Mouse (Mus musculus): ENCODE measurements at regions not wholly inside any gene's neighbourhood (a gene's known extent, or its start where the extent isn't known, plus 50 kb on each side); places are given as distances from the start of the nearest gene placed in this dataset.
A peak's percentile ranks its signal among the peaks of the same experiment; 100 is the strongest.

- in situ Hi-C loops (cut with MboI; ENCODE audit: low sequenced_read_pairs in 2 of 2, unreplicated experiment in 2 of 2), result no loop called here
- no peaks in the 10 kb centered on the region for H3K9me3 ChIP-seq (ENCODE audit: control insufficient read depth, insufficient read depth, low read depth, low read length)
- TF ChIP-seq MAFK (IDR thresholded peaks at IDR 0.05; ENCODE audit: insufficient read depth, low read depth, low read length) (no peak), HCFC1 (IDR thresholded peaks at IDR 0.05; ENCODE audit: borderline replicate concordance, insufficient read depth, low read length) (no peak), CHD2 (IDR thresholded peaks at IDR 0.05; ENCODE audit: low read depth, low read length) (no peak), ZC3H11A (IDR thresholded peaks at IDR 0.05; ENCODE audit: borderline replicate concordance, low read depth, low read length) (peak; percentile 28; the same call in 1 of the 2 replicates), ZNF384 (IDR thresholded peaks at IDR 0.05; ENCODE audit: low read depth, low read length) (no peak)
- H3K4me3 ChIP-seq (ENCODE audit: insufficient read depth in 1 of 2, low read depth in 1 of 2, low read length in 2 of 2, poor library complexity in 1 of 2, severe bottlenecking in 1 of 2), result no peak overlapping the region
- no peak overlapping the region for H3K27ac ChIP-seq (ENCODE audit: insufficient read depth, low read depth, low read length, poor library complexity, severe bottlenecking)
- no peaks in the 10 kb centered on the region for H3K36me3 ChIP-seq (ENCODE audit: control insufficient read depth, insufficient read depth, low read length, poor library complexity, severe bottlenecking)
- no peaks in the 10 kb centered on the region for H3K4me1 ChIP-seq (ENCODE audit: control insufficient read depth in 2 of 2, insufficient read depth in 2 of 2, low read length in 2 of 2, poor library complexity in 1 of 2)
- H3K9ac ChIP-seq (ENCODE audit: insufficient read depth, low read depth, low read length, poor library complexity, severe bottlenecking), result no peak overlapping the region
- no peak for DNase-seq (ENCODE audit: low read depth, low spot score)
Measured at GRCm38 (mm10) chr6:24037919-24038318, 68.1 kb upstream of the Tas2r118 start.

- TF ChIP-seq CHD2 (IDR thresholded peaks at IDR 0.05; ENCODE audit: low read depth, low read length), result no peak
- no peak for TF ChIP-seq ZC3H11A (IDR thresholded peaks at IDR 0.05; ENCODE audit: borderline replicate concordance, low read depth, low read length)
- no peak for TF ChIP-seq ZNF384 (IDR thresholded peaks at IDR 0.05; ENCODE audit: low read depth, low read length)
- no peak for TF ChIP-seq MAFK (IDR thresholded peaks at IDR 0.05; ENCODE audit: insufficient read depth, low read depth, low read length)
- TF ChIP-seq HCFC1 (IDR thresholded peaks at IDR 0.05; ENCODE audit: borderline replicate concordance, insufficient read depth, low read length), result no peak
- Histone ChIP-seq H3K9me3 (ENCODE audit: control insufficient read depth, insufficient read depth, low read depth, low read length) (no peaks in the 10 kb centered on the region), H3K27ac (ENCODE audit: insufficient read depth, low read depth, low read length, poor library complexity, severe bottlenecking) (no peak overlapping the region), H3K9ac (ENCODE audit: insufficient read depth, low read depth, low read length, poor library complexity, severe bottlenecking) (no peak overlapping the region), H3K4me1 (ENCODE audit: control insufficient read depth in 2 of 2, insufficient read depth in 2 of 2, low read length in 2 of 2, poor library complexity in 1 of 2) (no peaks in the 10 kb centered on the region), H3K4me3 (ENCODE audit: insufficient read depth in 1 of 2, low read depth in 1 of 2, low read length in 2 of 2, poor library complexity in 1 of 2, severe bottlenecking in 1 of 2) (no peak overlapping the region), H3K36me3 (ENCODE audit: control insufficient read depth, insufficient read depth, low read length, poor library complexity, severe bottlenecking) (no peaks in the 10 kb centered on the region)
- no peak for DNase-seq (ENCODE audit: low read depth, low spot score)
- in situ Hi-C loops (cut with MboI; ENCODE audit: low sequenced_read_pairs in 2 of 2, unreplicated experiment in 2 of 2), result no loop called here
Measured at GRCm38 (mm10) chr6:24026352-24026751, 56.5 kb upstream of the Tas2r118 start.

- H3K36me3 ChIP-seq (ENCODE audit: control insufficient read depth, insufficient read depth, low read length, poor library complexity, severe bottlenecking), result no peaks in the 10 kb centered on the region
- H3K9me3 ChIP-seq (ENCODE audit: control insufficient read depth, insufficient read depth, low read depth, low read length), result no peaks in the 10 kb centered on the region
- no peak overlapping the region for H3K27ac ChIP-seq (ENCODE audit: insufficient read depth, low read depth, low read length, poor library complexity, severe bottlenecking)
- no peaks in the 10 kb centered on the region for H3K4me1 ChIP-seq (ENCODE audit: control insufficient read depth in 2 of 2, insufficient read depth in 2 of 2, low read length in 2 of 2, poor library complexity in 1 of 2)
- TF ChIP-seq ZNF384 (IDR thresholded peaks at IDR 0.05; ENCODE audit: low read depth, low read length), result no peak
- in situ Hi-C loops (cut with MboI; ENCODE audit: low sequenced_read_pairs in 2 of 2, unreplicated experiment in 2 of 2), result no loop called here
- no peak for DNase-seq (ENCODE audit: low read depth, low spot score)
- H3K4me3 ChIP-seq (ENCODE audit: insufficient read depth in 1 of 2, low read depth in 1 of 2, low read length in 2 of 2, poor library complexity in 1 of 2, severe bottlenecking in 1 of 2), result no peak overlapping the region
- no peak overlapping the region for H3K9ac ChIP-seq (ENCODE audit: insufficient read depth, low read depth, low read length, poor library complexity, severe bottlenecking)
Measured at GRCm38 (mm10) chr6:24025721-24026120, 55.9 kb upstream of the Tas2r118 start.
